Mouse (Mus musculus) thymus, postnatal 36 days (tissue): ENCODE measurements around the gene Zbtb48.

Experiments
- DNase-seq, 2 experiments: peaks; one replicate each; pipeline ENCODE4 v3.0.0; 2022; ENCODE audit warnings: mixed read lengths in 2 of 2

The Zbtb48 gene

DNA sequence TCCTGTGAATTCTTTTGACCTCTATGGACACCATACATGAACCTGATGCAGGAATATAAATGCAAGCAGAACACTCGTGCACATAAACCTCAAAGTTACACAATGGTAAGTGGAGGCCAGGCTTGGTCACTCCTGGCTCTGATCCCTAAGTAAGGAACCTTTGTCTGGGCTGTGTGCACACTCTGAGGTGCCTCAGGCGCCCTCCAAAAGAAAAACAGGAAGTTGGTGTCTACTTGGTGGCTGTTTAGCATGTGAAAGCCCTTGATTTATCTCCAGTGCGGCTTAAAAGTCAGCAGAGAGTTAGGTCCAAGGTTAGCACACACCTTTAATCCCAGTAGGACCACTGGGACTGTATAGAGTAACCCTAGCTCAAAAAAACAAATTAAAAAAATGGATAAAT is 28.0 kb downstream of the Zbtb48 start:
- no peak for DNase-seq

DNA sequence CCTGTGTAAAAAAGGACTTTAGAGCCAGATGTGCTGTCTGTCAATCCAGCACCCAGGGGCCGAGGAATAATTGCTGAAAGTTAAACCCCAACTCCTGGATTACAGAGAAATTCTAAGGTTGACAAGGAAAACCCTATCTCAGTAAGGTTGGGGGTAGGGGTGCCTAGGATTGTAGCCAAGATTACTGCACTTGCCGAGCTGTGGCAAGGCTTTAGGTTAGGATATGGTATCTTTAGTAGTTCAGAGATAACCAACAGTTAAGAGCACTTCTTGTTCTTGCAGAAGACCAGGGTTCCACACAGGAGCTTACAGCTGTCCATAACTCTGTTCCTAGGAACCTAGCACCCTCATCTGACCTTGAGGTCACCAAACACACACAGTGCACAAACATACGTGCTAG is 29.8 kb downstream of the Zbtb48 start:
- DNase-seq = no peak

DNA sequence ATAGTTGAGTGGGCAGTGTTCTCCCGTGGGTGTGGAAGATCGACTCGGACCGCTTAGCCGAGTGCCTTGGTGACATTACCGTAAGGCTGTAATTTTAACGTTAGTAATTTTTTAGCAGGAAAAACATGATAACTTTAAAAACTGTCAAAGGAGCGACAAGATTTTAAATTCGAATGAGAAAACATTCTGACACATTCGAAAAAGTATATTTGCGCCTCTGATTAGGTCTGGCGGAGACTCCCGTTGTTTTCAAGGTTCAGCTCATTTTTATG is 30.6 kb downstream of the Zbtb48 start:
- DNase-seq = no peak

DNA sequence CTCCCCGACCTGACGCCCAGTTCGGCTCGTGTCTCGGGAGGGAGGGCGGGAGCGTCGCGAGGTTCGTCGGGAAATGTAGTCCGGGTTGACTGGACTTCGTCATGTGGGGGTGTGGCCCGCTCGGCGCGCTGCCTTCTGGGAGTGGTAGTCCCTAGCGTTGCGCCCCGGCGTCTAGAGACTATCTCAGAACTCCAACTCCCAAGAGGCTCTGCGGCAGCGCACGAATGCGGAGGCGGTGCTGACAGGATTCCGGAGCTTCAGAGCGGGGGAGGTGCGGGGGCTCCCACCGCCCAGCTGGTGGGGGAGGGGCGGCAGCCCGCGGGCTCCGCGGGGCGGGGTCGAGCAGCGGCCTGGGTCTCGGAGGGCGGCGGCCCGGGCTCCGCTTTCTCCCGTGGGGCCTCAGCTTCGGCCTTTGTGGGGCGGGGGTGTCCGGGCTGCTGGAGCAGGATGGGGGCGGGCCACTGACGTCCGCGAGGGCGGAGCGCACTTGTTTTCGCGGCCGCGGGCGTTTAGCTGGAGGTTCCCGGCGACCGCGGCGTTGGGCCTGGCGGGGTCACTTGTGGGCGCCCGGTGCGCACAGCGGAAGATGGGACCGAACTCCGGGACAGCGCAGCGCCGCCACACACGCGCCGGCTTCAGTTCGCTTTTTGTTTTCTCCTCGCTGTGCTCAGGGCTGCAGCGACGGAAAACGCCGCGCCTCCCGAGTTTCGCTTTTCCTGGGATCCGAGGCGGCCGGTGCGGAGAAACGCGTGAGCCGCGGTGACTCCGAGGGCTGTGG is 31.1 kb downstream of the Zbtb48 start, which contains the start of gene Phf13:
Gene Phf13, minus strand, starts transcription at position 86 of the 778 bp plus-strand sequence.
- peak; percentile 98 to 99 for DNase-seq

DNA sequence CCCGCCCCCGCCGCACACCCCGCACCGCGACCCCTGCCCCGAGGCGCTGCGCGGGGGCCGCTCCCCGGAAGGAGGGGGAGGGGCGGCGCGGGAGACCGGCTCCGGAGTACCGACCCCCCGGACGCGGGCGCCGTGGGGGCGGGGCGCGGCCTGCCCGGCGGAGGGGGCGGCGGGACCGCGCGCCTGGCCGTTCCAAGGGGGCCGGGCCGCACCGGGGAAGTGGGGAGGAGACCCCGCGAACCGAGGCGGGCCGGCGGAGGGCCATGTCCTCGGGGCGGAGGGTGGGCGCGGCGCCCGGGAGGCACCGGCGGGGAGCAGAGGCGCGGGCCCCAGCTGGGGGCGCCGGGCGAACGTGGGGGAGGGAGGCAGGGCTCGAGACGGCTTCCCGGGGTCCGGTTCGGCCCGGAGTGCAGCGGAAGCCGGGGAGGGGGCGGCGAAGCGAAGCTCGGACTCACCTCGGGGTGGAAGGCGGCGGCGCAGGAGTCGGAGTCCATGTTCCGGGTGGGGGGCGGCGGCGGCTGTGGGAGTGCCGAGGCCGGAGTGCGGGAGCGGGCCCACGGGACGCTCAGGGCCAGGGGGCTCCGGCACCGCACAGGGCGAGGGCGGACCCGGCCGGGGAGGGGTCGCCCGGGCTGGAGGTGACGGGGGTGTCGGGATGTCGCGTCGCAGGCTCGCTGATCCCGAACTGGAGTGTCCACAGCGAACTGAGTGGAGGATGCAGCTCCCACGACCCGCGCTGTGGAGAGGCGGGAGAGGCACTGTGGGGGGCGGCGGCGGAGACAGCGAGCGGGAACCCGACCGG is 31.9 kb downstream of the Zbtb48 start:
- DNase-seq = peak; percentile 48 to 76

DNA sequence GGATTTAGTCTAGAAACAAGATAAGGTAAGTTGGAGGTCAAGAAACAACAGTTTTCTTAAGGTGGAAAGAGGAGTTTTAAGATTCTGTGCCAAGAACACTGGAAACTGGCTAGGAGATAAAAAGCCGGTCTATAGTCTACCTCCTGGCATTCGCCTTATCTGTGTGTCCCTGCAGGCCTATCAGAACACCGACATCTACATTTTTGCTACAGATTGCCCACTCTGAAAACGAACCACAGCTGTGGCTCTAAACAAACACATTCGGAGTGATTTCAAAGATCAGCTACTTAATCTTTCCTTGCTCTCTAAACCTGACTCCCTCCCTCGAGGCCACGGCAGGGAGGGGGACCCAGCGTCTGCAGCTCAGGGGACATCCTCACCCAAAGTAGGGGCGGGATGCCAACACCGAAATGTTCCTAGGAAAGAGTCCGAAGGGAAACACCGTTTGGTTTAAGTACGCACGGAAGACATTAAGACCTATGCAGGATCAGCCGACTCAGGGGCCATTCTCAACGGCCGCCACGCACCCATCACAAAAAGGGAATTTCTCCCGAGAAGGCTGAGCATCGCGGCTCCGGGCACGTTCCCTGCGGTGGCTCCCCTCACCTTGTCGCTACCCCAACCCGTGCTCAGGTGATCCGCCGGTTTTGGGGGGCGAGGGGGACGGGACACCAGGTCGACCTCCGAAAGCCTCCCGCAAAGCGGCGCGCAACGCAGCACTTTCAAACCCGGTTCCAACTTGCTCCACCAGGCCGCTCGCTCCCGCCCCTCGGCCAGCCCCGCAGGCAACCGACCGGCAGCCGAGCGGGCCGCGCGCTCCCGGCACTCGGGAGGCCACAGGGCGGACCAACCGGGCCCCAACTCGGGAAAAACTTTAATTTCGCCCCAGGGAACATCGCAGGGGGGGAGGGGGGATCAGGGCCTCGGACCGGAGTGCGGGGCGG is 33.0 kb downstream of the Zbtb48 start:
- DNase-seq = peak in 1 of 2 experiments; percentile 57

DNA sequence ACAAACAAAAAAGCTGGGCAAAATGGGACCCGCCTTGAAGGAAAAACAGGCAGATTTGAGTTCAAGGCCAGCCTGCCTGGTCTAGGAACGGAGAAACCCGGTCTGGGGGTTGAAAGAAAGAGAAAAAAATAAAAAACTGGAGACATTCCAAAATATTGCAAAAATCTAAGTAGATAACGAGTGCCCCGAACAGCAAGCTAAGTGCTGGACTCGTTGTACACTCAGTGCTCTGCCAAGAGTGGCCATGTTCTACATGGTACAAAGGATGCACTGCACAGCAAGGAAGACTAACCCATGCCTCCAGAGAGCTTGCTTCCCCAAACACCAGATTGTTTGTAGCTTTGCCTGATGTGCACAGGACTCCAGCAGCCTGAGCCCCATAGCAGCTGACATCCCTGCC is 34.4 kb downstream of the Zbtb48 start:
- DNase-seq = no peak

DNA sequence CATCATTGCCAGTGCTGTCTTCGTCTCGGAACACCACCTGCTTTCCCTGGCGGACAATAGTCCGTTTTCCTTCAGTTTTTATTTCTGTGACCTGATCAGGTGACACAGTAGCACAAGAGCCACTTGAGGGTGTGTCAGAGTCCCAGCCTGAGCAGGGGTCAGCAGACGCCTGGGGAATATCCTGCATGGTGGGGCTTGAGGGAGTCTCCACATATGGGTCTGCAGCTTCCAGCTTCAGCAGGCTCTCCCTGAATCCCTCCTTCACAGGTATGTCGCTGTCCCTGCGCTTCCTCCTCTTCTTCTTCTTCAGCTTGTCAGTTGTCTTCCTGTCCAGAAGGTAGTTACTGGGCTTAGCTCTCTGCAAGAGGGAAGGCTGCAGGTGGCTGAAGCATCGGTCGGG is 35.4 kb downstream of the Zbtb48 start:
- DNase-seq = no peak

DNA sequence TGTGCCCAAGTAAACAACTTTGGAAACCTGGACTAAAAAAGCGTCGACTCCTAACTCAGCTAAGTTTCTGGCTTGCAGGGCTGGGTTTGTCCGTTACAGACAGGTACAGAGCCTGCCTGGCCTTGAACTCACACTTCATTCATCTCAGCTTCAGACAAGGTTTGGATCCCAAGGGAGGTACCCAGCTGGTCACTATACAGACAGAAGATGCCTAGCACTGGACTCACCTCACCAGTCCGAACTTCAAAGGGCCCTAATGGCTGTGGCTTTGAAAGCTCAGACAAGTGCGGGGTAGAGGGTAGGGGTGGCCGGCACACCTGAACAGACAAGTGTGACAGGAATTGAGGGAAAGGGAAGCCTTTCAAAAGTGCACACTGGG is 38.4 kb downstream of the Zbtb48 start:
- DNase-seq = no peak

DNA sequence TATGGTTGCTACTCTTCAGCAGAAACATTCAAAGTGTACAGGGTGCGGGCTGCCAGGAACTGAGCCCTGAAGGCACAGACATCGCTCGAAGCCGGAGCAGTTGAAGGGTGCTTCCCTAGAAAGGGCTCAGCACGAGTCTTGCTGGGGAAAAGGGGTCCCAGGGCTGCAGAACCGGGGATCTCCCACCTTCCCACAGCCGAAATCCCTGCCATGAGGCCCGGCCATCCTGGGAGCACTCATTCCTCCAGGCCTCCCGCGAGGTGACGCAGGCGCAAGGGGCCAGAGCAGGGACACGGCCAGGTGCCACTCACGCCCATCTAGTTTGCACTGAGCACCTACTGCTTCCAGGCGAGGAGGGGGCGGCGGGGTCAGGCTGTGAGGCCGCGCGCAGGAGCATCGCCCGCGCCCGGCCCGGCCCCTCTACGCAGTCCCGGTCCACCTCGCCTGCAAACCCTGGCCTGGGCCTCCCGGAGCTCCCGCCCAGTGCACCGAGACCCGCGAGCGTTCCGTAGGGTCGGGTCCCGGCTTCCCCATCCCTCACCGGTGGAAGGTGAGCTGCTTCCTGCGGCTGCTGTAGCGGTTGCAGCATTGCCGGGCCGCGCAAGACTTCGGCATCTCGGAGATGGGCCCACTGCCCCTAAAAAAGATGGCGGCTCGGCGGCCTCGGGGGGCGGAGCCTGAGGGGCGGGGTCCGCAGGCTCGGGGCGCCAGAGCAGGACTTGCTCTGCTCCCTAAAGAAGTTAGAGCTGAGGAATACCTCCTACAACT is 38.9 kb downstream of the Zbtb48 start, which contains the start of gene Thap3:
Gene Thap3, minus strand, starts transcription at position 656 of the 768 bp plus-strand sequence.
- peak; percentile 88 to 89 for DNase-seq

DNA sequence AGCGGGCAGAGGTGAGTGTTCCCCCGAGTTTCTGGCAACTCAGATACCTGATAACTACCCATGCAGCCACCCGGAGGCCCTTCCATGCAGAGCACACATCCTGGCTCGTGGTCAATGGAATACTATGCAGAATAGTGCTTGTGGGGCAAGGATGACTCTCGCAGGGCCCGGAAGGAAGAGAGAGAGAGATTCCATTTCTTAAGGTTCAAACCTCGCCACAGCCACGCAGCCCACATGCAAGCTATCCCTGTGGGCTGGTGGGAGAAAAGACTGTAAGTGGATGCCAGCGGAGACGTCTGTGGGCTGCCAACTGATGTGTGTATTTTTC is 39.5 kb downstream of the Zbtb48 start:
- DNase-seq = no peak

DNA sequence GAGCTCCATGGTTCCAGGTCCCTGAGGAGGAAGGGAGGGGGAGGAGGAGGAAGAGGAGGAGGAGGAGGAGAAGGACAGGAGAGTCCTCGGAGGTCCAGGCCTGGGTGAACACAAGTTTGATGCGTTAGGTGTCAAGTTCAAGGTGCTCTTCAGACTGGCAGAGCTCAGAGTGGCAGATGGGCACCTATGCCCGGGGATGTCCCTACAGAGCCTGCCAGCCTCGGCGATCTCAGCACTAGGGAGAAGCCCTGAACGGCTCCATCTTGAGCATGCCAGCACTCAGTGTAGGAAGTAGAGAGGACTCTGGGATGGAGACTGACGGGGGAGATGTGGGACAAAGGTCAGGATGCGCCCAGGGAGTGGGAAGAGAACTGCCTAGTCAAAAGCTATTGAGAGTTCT is 40.8 kb downstream of the Zbtb48 start:
- no peak for DNase-seq

DNA sequence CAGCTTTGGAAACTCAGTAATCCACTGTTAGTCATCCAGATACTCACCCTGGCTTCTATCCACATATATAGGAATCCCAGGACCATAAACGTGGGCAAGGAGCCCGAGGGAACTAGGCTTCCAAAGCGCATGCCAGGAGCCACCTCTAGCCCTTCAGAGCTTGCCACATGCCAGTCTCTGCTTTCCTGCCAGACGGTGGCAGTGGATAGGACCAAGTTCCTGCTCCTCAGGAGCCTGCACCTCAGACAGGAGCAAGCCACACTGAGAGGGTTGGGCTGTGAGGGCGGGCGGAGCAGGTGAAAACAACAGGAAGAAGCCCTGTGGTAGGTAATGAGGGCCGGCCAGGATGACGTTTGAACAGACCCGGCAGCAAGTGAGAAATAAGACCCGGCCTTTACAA is 41.6 kb downstream of the Zbtb48 start:
- no peak for DNase-seq

DNA sequence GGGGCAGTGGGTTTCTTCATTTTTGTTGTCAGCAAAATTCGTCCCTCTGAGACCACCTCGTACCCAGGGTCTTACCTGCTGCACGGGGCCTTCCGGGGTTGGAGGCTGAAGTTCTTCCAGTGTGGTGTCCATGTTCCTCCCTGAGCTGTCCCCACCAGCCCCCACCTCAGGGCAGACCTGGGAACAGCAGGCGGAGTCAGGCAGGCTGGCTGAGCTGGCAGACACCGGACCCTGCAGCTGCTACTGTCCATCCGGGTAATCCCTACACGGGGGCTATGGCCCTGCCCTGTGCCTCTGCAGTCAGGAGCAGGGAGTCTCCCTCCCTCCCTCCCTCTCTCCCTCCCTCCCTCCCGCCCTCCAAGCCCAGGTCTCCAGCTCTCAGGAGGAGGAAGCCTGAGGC is 43.9 kb downstream of the Zbtb48 start:
- no peak for DNase-seq

DNA sequence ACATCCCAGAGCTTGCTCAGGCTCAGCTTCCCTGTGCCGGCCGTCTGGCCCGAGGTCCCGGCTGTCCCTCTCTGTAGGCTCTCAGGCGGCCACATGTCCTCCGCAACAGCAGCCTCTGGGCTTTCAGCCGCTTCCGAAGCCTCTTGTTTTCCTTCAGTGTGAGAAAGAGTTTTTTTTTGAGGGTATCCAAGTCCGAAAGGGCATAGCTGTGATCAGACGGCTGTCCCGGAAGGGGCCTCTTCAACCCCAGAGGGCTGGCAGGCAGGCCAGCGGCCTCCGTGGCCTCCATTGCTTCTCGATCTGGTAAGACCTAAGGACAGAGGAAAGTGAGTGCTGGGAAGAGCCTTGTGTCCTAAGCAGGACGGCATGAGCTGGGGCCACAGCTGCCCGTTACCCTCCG is 44.4 kb downstream of the Zbtb48 start:
- no peak for DNase-seq

DNA sequence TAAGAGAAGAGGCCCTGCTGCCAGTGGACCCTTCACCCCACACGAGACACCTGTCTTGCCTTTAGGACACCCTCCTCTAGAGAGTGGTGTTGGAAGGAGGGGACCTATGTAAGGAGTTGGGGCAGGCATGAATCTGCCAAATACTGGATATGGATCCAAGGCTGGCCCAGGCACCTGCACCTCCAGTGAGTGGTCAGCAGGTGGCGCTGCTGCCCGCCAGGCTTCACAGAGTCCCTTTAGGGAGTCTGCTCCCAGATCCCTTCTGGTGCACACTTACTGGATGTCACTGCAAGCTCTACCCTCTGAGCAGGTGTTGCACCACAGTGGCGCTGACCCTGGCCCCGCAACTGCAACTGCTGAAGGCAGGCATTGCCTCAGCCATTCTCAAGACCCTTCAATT is 46.1 kb downstream of the Zbtb48 start:
- DNase-seq = peak; percentile 68 to 71

DNA sequence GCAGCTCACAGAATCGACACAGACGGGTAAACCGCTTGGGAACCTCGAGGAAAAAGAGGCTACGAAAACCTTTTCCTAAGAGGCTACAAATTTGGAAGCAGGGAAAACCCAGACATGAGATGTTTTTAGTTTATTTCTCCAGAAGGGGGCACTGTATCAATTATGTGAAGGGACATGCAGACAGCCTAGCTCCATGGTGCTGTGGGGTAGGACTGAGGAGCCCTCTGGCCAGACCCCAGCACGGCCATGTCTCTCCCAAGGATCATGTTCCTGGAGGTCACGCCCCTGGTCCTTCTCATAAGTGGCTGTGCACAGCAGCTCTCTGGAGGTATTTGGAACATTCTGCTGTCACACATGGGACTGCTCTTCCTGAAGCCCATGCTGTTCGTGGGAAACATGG is 46.8 kb downstream of the Zbtb48 start:
- no peak for DNase-seq

DNA sequence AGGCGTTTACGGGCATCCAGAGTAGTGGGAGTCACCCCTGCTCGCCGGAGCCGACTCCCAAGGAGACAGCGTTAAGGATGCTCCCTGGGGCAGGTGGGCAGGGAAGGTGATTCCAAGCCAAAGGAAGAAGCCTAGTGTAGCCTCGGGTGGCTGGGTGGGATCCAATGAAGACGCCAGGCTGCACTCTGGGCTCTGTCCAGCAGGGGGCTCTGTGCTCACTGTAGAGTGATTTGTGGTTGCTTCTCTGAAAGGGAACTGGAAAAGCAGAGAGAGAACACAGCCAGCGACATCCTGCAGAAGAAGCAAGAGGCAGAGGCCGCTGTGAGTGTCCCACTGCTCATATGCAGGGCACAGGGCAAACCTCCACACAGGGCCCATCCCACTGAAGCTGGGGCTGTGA is 49.7 kb downstream of the Zbtb48 start:
- DNase-seq = peak; percentile 79 to 86

DNA sequence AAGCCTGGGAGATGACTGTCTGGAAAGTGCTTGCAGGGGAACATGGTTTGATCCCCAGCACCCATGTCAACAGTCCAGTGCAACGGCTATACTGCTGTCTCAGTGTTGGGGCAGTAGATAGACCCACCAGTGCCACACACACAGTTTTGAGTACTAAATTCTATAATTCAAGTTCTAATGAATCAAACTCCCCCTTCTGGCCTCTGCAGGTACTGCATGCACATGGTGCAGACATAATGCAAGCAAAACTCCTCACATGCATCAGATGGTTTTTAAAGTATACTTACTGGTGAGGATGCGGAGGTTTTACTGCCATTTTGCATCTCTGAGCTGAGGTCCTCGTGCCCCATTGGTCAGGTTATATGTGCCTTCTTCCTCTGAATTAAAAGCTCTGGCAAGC is 52.0 kb downstream of the Zbtb48 start:
- DNase-seq = peak in 1 of 2 experiments; percentile 40

DNA sequence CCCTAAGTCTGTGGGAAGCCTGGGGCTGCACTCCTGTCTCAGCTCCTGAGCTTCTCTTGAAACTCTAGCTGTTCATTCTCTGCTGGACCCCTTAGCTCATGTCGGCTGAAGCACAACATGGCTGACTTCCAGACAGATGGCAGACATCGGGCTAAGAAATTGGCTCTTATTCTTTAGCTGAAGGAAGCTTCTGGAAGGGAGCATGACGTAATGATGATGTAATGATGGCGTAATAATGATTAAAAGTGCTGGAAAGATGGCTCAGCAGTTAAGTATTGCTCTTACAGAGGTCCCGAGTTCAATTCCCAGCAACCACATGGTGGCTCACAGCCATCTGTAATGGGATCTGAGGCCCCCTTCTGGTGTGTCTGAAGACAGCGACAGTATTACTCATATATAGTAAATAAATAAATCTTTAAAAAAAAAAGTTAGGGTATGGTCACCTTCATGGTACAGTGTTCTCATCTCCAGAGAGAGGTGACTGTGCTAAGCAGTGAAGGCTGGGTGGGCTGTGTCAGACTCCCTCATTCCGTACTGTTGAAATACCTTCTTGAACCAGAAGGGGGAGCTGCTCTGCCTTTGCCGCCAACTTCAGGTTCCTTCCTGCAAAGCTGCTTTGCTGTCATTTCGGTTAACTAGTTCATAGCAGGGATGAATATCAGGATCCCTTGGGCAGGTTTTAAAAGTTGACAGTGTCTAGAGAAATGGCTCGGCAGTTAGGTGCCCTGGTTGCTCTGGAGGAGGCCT is 55.1 kb downstream of the Zbtb48 start:
- DNase-seq = no peak
